Mouse (Mus musculus): Measurements from ENCODE around the gene Rassf5. TPM values are rescaled to one million over a fixed set of nuclear protein-coding genes. Genes with fewer than 3 reads are reported as not detected.

Rassf5 gene
- total RNA-seq, 2 experiments from 2014 or later = 45.1 to 46.0 TPM

GRCm38 (mm10) chr1:131139102-131140095 is 105.7 kb downstream of the Rassf5 start:
- ATAC-seq (replicated peaks; ENCODE audit: poor library complexity) = peak; percentile 4; the same call in 1 of the 2 replicates

- ATAC-seq (replicated peaks; ENCODE audit: poor library complexity) = peak; percentile 67
Measured at GRCm38 (mm10) chr1:131138191-131139016, 106.7 kb downstream of the Rassf5 start, which contains the start of gene Dyrk3. TSS of gene Dyrk3 (minus strand) at chr1:131138340.

- ATAC-seq (replicated peaks; ENCODE audit: poor library complexity) = no peak
Measured at GRCm38 (mm10) chr1:131137717-131138118, 107.3 kb downstream of the Rassf5 start.

- no peak for ATAC-seq (replicated peaks; ENCODE audit: poor library complexity)
Measured at GRCm38 (mm10) chr1:131137111-131137510, 107.9 kb downstream of the Rassf5 start.

GRCm38 (mm10) chr1:131135960-131136629 is 109.0 kb downstream of the Rassf5 start:
- peak; percentile 24 for ATAC-seq (replicated peaks; ENCODE audit: poor library complexity)

GRCm38 (mm10) chr1:131134942-131135522 is 110.0 kb downstream of the Rassf5 start:
- peak; percentile 13; the same call in 1 of the 2 replicates for ATAC-seq (replicated peaks; ENCODE audit: poor library complexity)

- no peak for ATAC-seq (replicated peaks; ENCODE audit: poor library complexity)
Measured at GRCm38 (mm10) chr1:131134231-131134630, 110.8 kb downstream of the Rassf5 start.

Other genes starting within 250 kb of the Rassf5 start
- 0.32 TPM in 1 of 2 replicates, not detected in the other for gene Il10, start 225.4 kb downstream of the Rassf5 start, total RNA-seq (2015)
- not detected in 2 replicates for gene Il10, start 225.4 kb downstream of the Rassf5 start, total RNA-seq (2017)
- gene Mapkapk2, start 147.4 kb downstream of the Rassf5 start, total RNA-seq (2015) = 196 and 217 TPM in 2 replicates
- gene Mapkapk2, start 147.4 kb downstream of the Rassf5 start, total RNA-seq (2017) = 196 and 233 TPM in 2 replicates
- 6.4 and 7.9 TPM in 2 replicates for gene Dyrk3, start 106.9 kb downstream of the Rassf5 start, total RNA-seq (2015)
- 4.0 and 5.7 TPM in 2 replicates for gene Dyrk3, start 106.9 kb downstream of the Rassf5 start, total RNA-seq (2017)
- gene Eif2d, start 92.1 kb downstream of the Rassf5 start, total RNA-seq (2015) = 36.9 and 37.6 TPM in 2 replicates
- gene Eif2d, start 92.1 kb downstream of the Rassf5 start, total RNA-seq (2017) = 29.7 and 34.0 TPM in 2 replicates
- 21.4 and 22.1 TPM in 2 replicates for gene Ikbke, start 34.3 kb upstream of the Rassf5 start, total RNA-seq (2015)
- 25.9 and 28.6 TPM in 2 replicates for gene Ikbke, start 34.3 kb upstream of the Rassf5 start, total RNA-seq (2017)

All from megakaryocyte progenitor cell, adult 5-6 weeks (primary cell).